Mouse (Mus musculus) heart, embryonic 16.5 days (tissue): Measurements from ENCODE around the gene Igf1r. TPM values are rescaled to one million over a fixed set of nuclear protein-coding genes. Genes with fewer than 3 reads are reported as not detected.
A peak's percentile ranks its signal among the peaks of the same experiment; 100 is the strongest.

Experiments used
- ATAC-seq: fragments of 200-750 bp; cut with Nextera tagmentation; replicated peaks from 2 replicates; pipeline ENCODE4 v1.8.0; 2017; ENCODE audit warnings: moderate number of reproducible peaks; ENCODE audit not compliant: insufficient read depth, low FRiP score; ENCODE audit errors: extremely low read depth
- H3K27ac ChIP-seq: fragments of 300-500 bp; sonication (generic); 2 replicates; pipeline ENCODE4 v1.5.1; 2014; ENCODE audit warnings: mild to moderate bottlenecking, low read length, control low read depth, moderate library complexity
- H3K27me3 ChIP-seq: fragments of 300-500 bp; sonication (generic); 2 replicates; pipeline ENCODE4 v1.6.1; 2014; ENCODE audit warnings: low read length, mixed read lengths; ENCODE audit not compliant: control insufficient read depth, insufficient read depth
- H3K36me3 ChIP-seq: fragments of 300-500 bp; sonication (generic); 2 replicates; pipeline ENCODE4 v1.6.1; 2014; ENCODE audit not compliant: control insufficient read depth, insufficient read depth
- H3K4me1 ChIP-seq: fragments of 300-500 bp; sonication (generic); 2 replicates; pipeline ENCODE4 v1.6.1; 2014; ENCODE audit warnings: low read length, mixed read lengths; ENCODE audit not compliant: control insufficient read depth, insufficient read depth
- H3K4me2 ChIP-seq: fragments of 300-500 bp; sonication (generic); 2 replicates; pipeline ENCODE4 v1.6.1; 2014; ENCODE audit warnings: low read depth, mild to moderate bottlenecking, control low read depth, low read length
- H3K4me3 ChIP-seq: fragments of 300-500 bp; sonication (generic); 2 replicates; pipeline ENCODE4 v1.5.1; 2014; ENCODE audit warnings: mild to moderate bottlenecking, control low read depth, low read length
- H3K9ac ChIP-seq: fragments of 300-500 bp; sonication (generic); 2 replicates; pipeline ENCODE4 v1.6.1; 2014; ENCODE audit warnings: low read length, control low read depth
- H3K9me3 ChIP-seq: fragments of 300-500 bp; sonication (generic); replicated peaks from 2 replicates; pipeline ENCODE4 v1.6.1; 2016; ENCODE audit warnings: low read length; ENCODE audit not compliant: control insufficient read depth
- WGBS: fragments of 180-500 bp; shearing (Covaris S2); extraction: QIAGEN DNeasy Blood & Tissue Kit; methylation state at CpG from one replicate; pipeline ENCODE4 v1.1.7; 2014; 5-methylcytosine and 5-hydroxymethylcytosine counted together
- polyA plus RNA-seq: library from polyadenylated mRNA; unstranded; fragments of >200 nt; fragmentation: Nextera tagmentation; extraction: Ambion mirVana; gene quantifications from 2 replicates; pipeline ENCODE4 v1.2.1, GENCODE M21; 2015

Igf1r gene
- polyA plus RNA-seq, 1 experiment from 2014 or later, result 16.4 TPM

GRCm38 (mm10) chr7:68129077-68129511 lies 176.5 kb downstream of the Igf1r start:
- peak overlapping the region; percentile 72 for H3K4me3 ChIP-seq
- under 1% methylated on average over 19 of the region's 19 CpGs for WGBS
- no peaks in the 10 kb centered on the region for H3K27me3 ChIP-seq
- peak; percentile 89 for ATAC-seq
- H3K27ac ChIP-seq, result peak overlapping the region; percentile 89
- peak overlapping the region; percentile 91 for H3K4me2 ChIP-seq
- H3K36me3 ChIP-seq, result no peaks in the 10 kb centered on the region
- H3K9me3 ChIP-seq, result no peaks in the 10 kb centered on the region
- peak overlapping the region; percentile 76 for H3K9ac ChIP-seq
- peaks cover 38% of the 10 kb centered on the region for H3K4me1 ChIP-seq

DNA sequence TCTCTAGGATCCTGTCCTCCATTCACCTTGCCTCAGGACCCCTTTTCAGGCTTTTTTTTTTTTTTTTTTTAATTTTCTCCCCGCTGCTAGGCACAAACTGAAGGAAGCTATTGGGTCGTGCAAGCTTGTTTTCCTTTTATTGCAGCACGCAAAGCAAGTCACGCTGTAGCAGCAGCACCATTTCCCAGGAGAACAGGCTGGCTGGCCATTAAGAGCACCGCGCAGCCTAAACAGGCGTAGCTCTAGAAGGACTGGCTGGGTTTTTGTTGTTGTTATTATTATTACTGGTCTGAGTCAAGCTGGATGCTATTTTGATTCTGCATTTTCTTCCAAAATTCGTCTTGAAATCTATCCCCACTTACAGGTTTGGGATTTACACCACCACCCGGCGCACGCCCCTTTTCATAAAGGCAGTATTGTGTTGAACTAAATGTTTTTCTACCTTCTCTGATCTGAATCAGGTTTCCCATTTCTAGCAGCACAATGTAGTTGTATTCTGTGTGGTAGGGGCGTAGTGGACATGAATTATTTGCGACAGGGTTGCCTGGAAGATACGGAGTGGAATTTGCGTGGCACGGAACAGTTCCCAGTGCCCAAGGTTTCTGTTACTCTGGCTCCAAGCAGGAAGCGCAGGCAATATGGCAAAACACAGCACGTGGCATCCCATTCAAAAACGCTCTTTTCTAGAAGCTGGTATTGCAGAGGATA lies 177.1 kb downstream of the Igf1r start:
- ATAC-seq, result peak; percentile 18; the same call in 1 of the 2 replicates
- Histone ChIP-seq H3K4me1 (peaks cover 38% of the 10 kb centered on the region), H3K9ac (peak overlapping the region; percentile 76), H3K4me2 (peak overlapping the region; percentile 91), H3K36me3 (no peaks in the 10 kb centered on the region), H3K27ac (peak overlapping the region; percentile 89), H3K27me3 (no peaks in the 10 kb centered on the region), H3K9me3 (no peaks in the 10 kb centered on the region), H3K4me3 (peak overlapping the region; percentile 72)
- 2% methylated on average over 19 of the region's 19 CpGs for WGBS

- H3K9ac ChIP-seq, result peak overlapping the region; percentile 18; the same call in 1 of the 2 replicates
- peaks cover 43% of the 10 kb centered on the region for H3K4me1 ChIP-seq
- 38% methylated on average over 13 of the region's 13 CpGs for WGBS
- no peak overlapping the region for H3K4me3 ChIP-seq
- no peaks in the 10 kb centered on the region for H3K9me3 ChIP-seq
- ATAC-seq, result no peak
- H3K27ac ChIP-seq, result peak overlapping the region; percentile 50
- no peaks in the 10 kb centered on the region for H3K36me3 ChIP-seq
- H3K4me2 ChIP-seq, result no peak overlapping the region
- no peaks in the 10 kb centered on the region for H3K27me3 ChIP-seq
These were observed 178.4 kb downstream of the Igf1r start for GRCm38 (mm10) chr7:68130950-68131580.

- Histone ChIP-seq H3K4me3 (no peak overlapping the region), H3K4me2 (no peak overlapping the region), H3K27me3 (no peaks in the 10 kb centered on the region), H3K4me1 (peaks cover 31% of the 10 kb centered on the region), H3K27ac (no peak overlapping the region), H3K36me3 (no peaks in the 10 kb centered on the region), H3K9ac (no peak overlapping the region), H3K9me3 (no peaks in the 10 kb centered on the region)
- ATAC-seq, result no peak
- 53% methylated on average over 6 of the region's 6 CpGs for WGBS
These were observed 181.1 kb downstream of the Igf1r start for GRCm38 (mm10) chr7:68133679-68134078.

- no peak overlapping the region for H3K27ac ChIP-seq
- no peak overlapping the region for H3K4me3 ChIP-seq
- ATAC-seq, result no peak
- H3K9me3 ChIP-seq, result no peaks in the 10 kb centered on the region
- H3K27me3 ChIP-seq, result no peaks in the 10 kb centered on the region
- H3K36me3 ChIP-seq, result no peaks in the 10 kb centered on the region
- 72% methylated on average over 16 of the region's 16 CpGs for WGBS
- H3K9ac ChIP-seq, result no peak overlapping the region
- H3K4me2 ChIP-seq, result no peak overlapping the region
- peaks cover 41% of the 10 kb centered on the region for H3K4me1 ChIP-seq
These were observed 182.3 kb downstream of the Igf1r start for GRCm38 (mm10) chr7:68134948-68135347.

DNA sequence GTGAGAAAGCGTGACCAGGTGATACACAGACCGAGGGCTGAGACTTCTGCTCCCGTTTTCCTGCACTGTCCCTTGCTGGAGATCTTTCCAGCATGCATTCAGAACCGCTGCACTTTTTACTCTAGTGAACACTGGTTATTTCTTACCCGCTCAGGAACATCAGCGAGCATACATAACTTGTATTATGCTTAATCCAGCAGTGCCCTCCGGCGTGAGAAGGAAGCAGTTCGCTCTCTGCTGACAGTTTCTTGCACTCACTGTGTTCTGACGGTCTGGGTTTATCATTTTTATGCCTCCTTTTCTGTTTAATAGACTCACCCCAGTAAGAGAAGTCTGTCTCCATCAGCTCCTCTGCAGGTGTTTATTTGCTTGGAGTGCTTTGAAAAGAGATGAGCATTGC lies 183.4 kb downstream of the Igf1r start:
- Histone ChIP-seq H3K4me3 (no peak overlapping the region), H3K4me1 (peaks cover 41% of the 10 kb centered on the region), H3K27me3 (no peaks in the 10 kb centered on the region), H3K27ac (no peak overlapping the region), H3K9me3 (no peaks in the 10 kb centered on the region), H3K36me3 (no peaks in the 10 kb centered on the region), H3K4me2 (no peak overlapping the region), H3K9ac (no peak overlapping the region)
- 80% methylated on average over 10 of the region's 10 CpGs for WGBS
- ATAC-seq, result no peak

DNA sequence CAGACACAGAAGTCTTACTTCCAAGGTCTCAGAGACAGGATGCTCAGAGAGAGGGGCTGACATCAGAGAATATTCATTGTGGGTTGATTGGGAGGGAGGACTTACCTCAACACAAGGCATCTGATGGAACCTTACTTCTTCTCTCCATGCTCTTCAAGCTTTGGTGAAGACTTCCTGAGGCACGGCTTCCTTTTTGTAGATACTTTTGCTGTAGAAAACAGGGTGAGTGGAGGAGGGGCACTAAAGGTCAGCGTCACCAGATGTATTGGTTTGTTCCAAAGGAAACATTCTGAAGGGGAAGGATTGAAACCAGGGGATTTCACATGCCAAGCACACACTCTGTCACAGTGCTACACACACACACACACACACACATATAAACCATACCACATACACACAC lies 186.8 kb downstream of the Igf1r start:
- H3K27ac ChIP-seq, result peak overlapping the region; percentile 85
- ATAC-seq, result no peak
- peaks cover 39% of the 10 kb centered on the region for H3K4me1 ChIP-seq
- 30% methylated on average over 2 of the region's 2 CpGs for WGBS
- H3K36me3 ChIP-seq, result no peaks in the 10 kb centered on the region
- H3K9ac ChIP-seq, result peak overlapping the region; percentile 29; the same call in 1 of the 2 replicates
- H3K4me3 ChIP-seq, result no peak overlapping the region
- H3K27me3 ChIP-seq, result no peaks in the 10 kb centered on the region
- H3K9me3 ChIP-seq, result no peaks in the 10 kb centered on the region
- H3K4me2 ChIP-seq, result peak overlapping the region; percentile 7; the same call in 1 of the 2 replicates

DNA sequence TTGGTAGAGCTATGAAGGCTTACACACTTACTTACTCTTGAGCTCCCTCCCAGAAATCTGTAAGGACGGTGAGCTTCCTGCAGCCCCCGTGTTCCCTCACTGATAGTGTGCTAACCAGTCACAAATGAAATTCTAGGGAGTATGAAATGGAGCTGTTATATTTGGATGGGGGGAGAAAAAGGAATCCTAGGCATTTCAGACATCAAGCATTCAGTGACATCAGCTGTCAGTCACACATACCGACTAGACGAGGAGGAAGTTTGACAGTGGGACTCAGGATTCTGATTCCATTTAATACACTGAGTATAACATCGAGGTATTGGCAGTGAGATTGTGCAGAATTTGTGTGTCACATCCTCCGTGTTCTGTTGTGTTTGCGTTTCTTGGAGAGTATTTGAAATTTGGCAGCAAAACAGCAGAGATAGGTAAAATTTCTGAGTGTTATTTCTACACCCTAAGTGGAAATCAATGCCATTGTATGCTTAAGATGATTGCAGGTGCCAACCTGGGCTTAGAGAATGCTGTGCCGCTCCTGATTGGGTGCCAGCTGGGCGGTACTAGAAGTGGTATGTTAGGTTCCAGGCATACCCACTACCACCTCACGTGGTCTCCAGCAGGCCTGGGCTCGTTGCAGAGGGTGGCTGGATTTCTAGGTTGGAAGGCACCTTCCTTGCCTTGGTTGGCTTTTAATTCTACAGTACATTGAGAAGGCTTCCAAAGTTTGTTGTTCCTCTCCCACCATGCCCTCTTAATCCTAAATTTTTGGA lies 187.6 kb downstream of the Igf1r start:
- no peaks in the 10 kb centered on the region for H3K36me3 ChIP-seq
- peak overlapping the region; percentile 85 for H3K27ac ChIP-seq
- peak overlapping the region; percentile 31; the same call in 1 of the 2 replicates for H3K9ac ChIP-seq
- H3K9me3 ChIP-seq, result no peaks in the 10 kb centered on the region
- no peaks in the 10 kb centered on the region for H3K27me3 ChIP-seq
- H3K4me1 ChIP-seq, result peaks cover 43% of the 10 kb centered on the region
- no peak overlapping the region for H3K4me3 ChIP-seq
- ATAC-seq, result peak; percentile 15; the same call in 1 of the 2 replicates
- H3K4me2 ChIP-seq, result peak overlapping the region; percentile 36; the same call in 1 of the 2 replicates
- WGBS, result 42% methylated on average over 11 of the region's 11 CpGs
